Mouse (Mus musculus) adrenal gland, adult (tissue): ENCODE measurements at regions not wholly inside any gene's neighbourhood (a gene's known extent, or its start where the extent isn't known, plus 50 kb on each side); places are given as distances from the start of the nearest gene placed in this dataset.

Source experiments
- DNase-seq, 2 experiments: peaks; one replicate each; pipeline ENCODE4 v3.0.0; 2022 to 2023; ENCODE audit warnings: low spot score in 1 of 2; ENCODE audit not compliant: inconsistent age in 2 of 2

- DNase-seq, result no peak
Measured at GRCm38 (mm10) chr1:42006235-42006634, 689.3 kb upstream of the Pou3f3 start.

- DNase-seq, result no peak
Measured at GRCm38 (mm10) chr1:42008046-42008445, 687.5 kb upstream of the Pou3f3 start.

- DNase-seq, result no peak
Measured at GRCm38 (mm10) chr1:42012911-42013310, 682.7 kb upstream of the Pou3f3 start.

GRCm38 (mm10) chr1:42018966-42019365, 676.6 kb upstream of the Pou3f3 start:
- DNase-seq, result no peak

GRCm38 (mm10) chr1:42025781-42026180, 669.8 kb upstream of the Pou3f3 start:
- no peak for DNase-seq

GRCm38 (mm10) chr1:42026423-42026822, 669.1 kb upstream of the Pou3f3 start:
- no peak for DNase-seq

- no peak for DNase-seq
Measured at GRCm38 (mm10) chr1:42033786-42034185, 661.8 kb upstream of the Pou3f3 start.

GRCm38 (mm10) chr1:42035371-42035770, 660.2 kb upstream of the Pou3f3 start:
- DNase-seq, result no peak

- no peak for DNase-seq
Measured at GRCm38 (mm10) chr1:42041544-42041943, 654.0 kb upstream of the Pou3f3 start.

- DNase-seq, result no peak
Measured at GRCm38 (mm10) chr1:42058494-42058893, 637.1 kb upstream of the Pou3f3 start.

- no peak for DNase-seq
Measured at GRCm38 (mm10) chr1:42070064-42070463, 625.5 kb upstream of the Pou3f3 start.

GRCm38 (mm10) chr1:42096026-42096425, 599.5 kb upstream of the Pou3f3 start:
- no peak for DNase-seq

GRCm38 (mm10) chr1:42098580-42098979, 597.0 kb upstream of the Pou3f3 start:
- no peak for DNase-seq

GRCm38 (mm10) chr1:42107521-42107920, 588.0 kb upstream of the Pou3f3 start:
- DNase-seq, result no peak

- no peak for DNase-seq
Measured at GRCm38 (mm10) chr1:42107925-42108324, 587.6 kb upstream of the Pou3f3 start.

- DNase-seq, result no peak
Measured at GRCm38 (mm10) chr1:42152175-42152790, 543.3 kb upstream of the Pou3f3 start.

GRCm38 (mm10) chr1:42152916-42153315, 542.7 kb upstream of the Pou3f3 start:
- no peak for DNase-seq

- no peak for DNase-seq
Measured at GRCm38 (mm10) chr1:42167790-42168572, 527.6 kb upstream of the Pou3f3 start.

GRCm38 (mm10) chr1:42169505-42169904, 526.1 kb upstream of the Pou3f3 start:
- DNase-seq, result no peak

GRCm38 (mm10) chr1:42186295-42186694, 509.3 kb upstream of the Pou3f3 start:
- DNase-seq, result no peak

- peak in 1 of 2 experiments; percentile 18 for DNase-seq
Measured at GRCm38 (mm10) chr1:42228098-42228497, 467.5 kb upstream of the Pou3f3 start.

- no peak for DNase-seq
Measured at GRCm38 (mm10) chr1:42229711-42230110, 465.9 kb upstream of the Pou3f3 start.
